In the genomic region with DNA sequence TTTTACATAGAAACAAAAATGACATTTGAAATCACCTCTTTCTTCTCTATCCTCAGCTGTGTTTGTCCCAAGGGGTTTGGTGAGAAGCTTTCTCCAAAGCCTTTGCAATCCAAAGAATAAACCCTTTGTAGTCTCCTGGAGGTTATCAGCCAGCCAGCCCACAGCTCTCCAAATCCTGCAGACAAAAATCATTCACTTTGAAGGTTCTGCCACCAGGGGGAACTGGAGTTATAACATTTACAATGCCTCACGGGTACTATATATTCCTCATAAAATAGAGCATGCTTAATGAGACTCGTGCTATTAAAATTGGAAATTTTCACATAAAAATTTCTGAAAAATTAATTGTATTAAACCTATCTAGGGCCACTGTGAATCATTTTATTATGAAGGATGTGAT, we compare ENCODE assay signal across 10 mouse cellular contexts.
DNase-seq lines count a peak whose midpoint lies in the region.
"Had no signal": no experiment of that assay in that cellular context is flagged by ENCODE, and none has a peak within 500 bp of the region (broad histone marks: within the 10 kb centered on the region; RNA-seq: fewer than 3 reads in every experiment).

No protein-coding gene starts in this region.

- H3K27ac ChIP-seq in heart, embryonic 10.5 days = no peak overlapping the region
- H3K27ac ChIP-seq: heart, embryonic 15.5 days; neural tube, embryonic 12.5 days had no signal

- no peaks in the 10 kb centered on the region for H3K4me1 ChIP-seq in heart, embryonic 10.5 days
- H3K4me1 ChIP-seq: heart, embryonic 15.5 days; neural tube, embryonic 12.5 days had no signal

- 32% methylated on average over 2 of the region's 2 CpGs for WGBS in heart, embryonic 10.5 days

- H3K9me3 ChIP-seq in heart, embryonic 10.5 days = no peaks in the 10 kb centered on the region
- H3K9me3 ChIP-seq: heart, embryonic 15.5 days; neural tube, embryonic 12.5 days had no signal

- no peaks in the 10 kb centered on the region for H3K36me3 ChIP-seq in heart, embryonic 10.5 days
- H3K36me3 ChIP-seq: heart, embryonic 15.5 days; neural tube, embryonic 12.5 days had no signal

- intact Hi-C loops in left cerebral cortex, postnatal 10 days (cut with DNase I) = no loop called here

- no peak overlapping the region for H3K4me3 ChIP-seq in heart, embryonic 10.5 days
- H3K4me3 ChIP-seq: heart, embryonic 15.5 days; neural tube, embryonic 12.5 days had no signal

- peak; percentile 0 to 4 for DNase-seq in heart, adult 9 months (ENCODE audit: low spot score in 2 of 2)
- DNase-seq in heart, embryonic 10.5 days (ENCODE audit: low spot score) = no peak
- peak; percentile 4 for DNase-seq in MEL-GATA-1-ER (ENCODE audit: extremely low read depth, low read depth)
- DNase-seq in embryo, embryonic 10 days (ENCODE audit: low spot score) = peak; percentile 48
- peak; percentile 30 for DNase-seq in heart, postnatal 4 days
- peak; percentile 27 to 53 for DNase-seq in left cerebral cortex, postnatal 10 days (ENCODE audit: extremely low spot score in 1 of 2, low spot score in 2 of 2)
- peak; percentile 24 for DNase-seq in retina, postnatal 7 days (ENCODE audit: low read depth, low spot score)
- DNase-seq in c-Kit-positive CD71-positive TER-119-positive erythroid progenitor cells, embryonic 14.5 days (ENCODE audit: low spot score) = no peak

- H3K27me3 ChIP-seq in heart, embryonic 10.5 days (ENCODE audit: insufficient read depth, poor library complexity, severe bottlenecking) = no peaks in the 10 kb centered on the region
- H3K27me3 ChIP-seq: heart, embryonic 15.5 days; neural tube, embryonic 12.5 days had no signal

Comparison
In these comparisons a context has a peak if more than half of its experiments do, and no peak if none do; other contexts are left out.
1. DNase-seq: peak in heart, adult 9 months (2 of 2), MEL-GATA-1-ER (single experiment), embryo, embryonic 10 days (single experiment), heart, postnatal 4 days (single experiment), left cerebral cortex, postnatal 10 days (2 of 2) and retina, postnatal 7 days (single experiment); none in heart, embryonic 10.5 days (single experiment) and c-Kit-positive CD71-positive TER-119-positive erythroid progenitor cells, embryonic 14.5 days (single experiment).